ENCODE assay signal across 8 mouse cellular contexts in genomic region chr13:35798645-35799044, GRCm38 (mm10).
A peak's percentile ranks its signal among the peaks of the same experiment; 100 is the strongest.
DNase-seq lines count a peak whose midpoint lies in the region; ATAC-seq and TF ChIP-seq lines count a peak whose summit lies in the region.

No protein-coding gene starts in this region.

- H3K27ac ChIP-seq in left cerebral cortex, adult 2 months, result no peak overlapping the region
- peak overlapping the region; percentile 83 for H3K27ac ChIP-seq in heart, embryonic 13.5 days (replicated peaks)

- TF ChIP-seq CTCF in left cerebral cortex, adult 2 months (IDR thresholded peaks at IDR 0.05), result peak; percentile 58

- H3K36me3 ChIP-seq in heart, embryonic 13.5 days, result peaks cover 4% of the 10 kb centered on the region

- peaks cover 3% of the 10 kb centered on the region; the same call in 1 of the 2 replicates for H3K9me3 ChIP-seq in heart, embryonic 13.5 days

- 43% methylated on average over 9 of the region's 9 CpGs for WGBS in heart, embryonic 13.5 days

- intact Hi-C loops in left cerebral cortex, adult 2 months (cut with DNase I), result no loop called here

- no peak overlapping the region for H3K4me3 ChIP-seq in left cerebral cortex, adult 2 months
- no peak overlapping the region for H3K4me3 ChIP-seq in heart, embryonic 13.5 days

- H3K4me1 ChIP-seq in heart, embryonic 13.5 days, result peaks cover 77% of the 10 kb centered on the region

- DNase-seq in adrenal gland, postnatal 10 days, result peak; percentile 50
- DNase-seq in adrenal gland, adult 2 months, result no peak
- peak; percentile 31 to 41 for DNase-seq in left cerebral cortex, adult 2 months (ENCODE audit: extremely low spot score in 1 of 2, low spot score in 2 of 2)
- DNase-seq in left cerebral cortex, adult 11 months (ENCODE audit: low spot score), result no peak
- DNase-seq in lung, postnatal 10 days, result peak; percentile 54
- DNase-seq in yolk sac, embryonic 10.5 days (ENCODE audit: low spot score), result peak; percentile 7

- H3K27me3 ChIP-seq in heart, embryonic 13.5 days (replicated peaks), result no peaks in the 10 kb centered on the region

- H3K4me2 ChIP-seq in heart, embryonic 13.5 days, result no peak overlapping the region

- ATAC-seq in cerebellum, adult (ENCODE audit: insufficient number of reproducible peaks, low FRiP score, low TSS enrichment), result peak; percentile 53; the same call in 1 of the 2 replicates
- no peak for ATAC-seq in heart, embryonic 13.5 days (ENCODE audit: extremely low read depth, insufficient number of reproducible peaks, low FRiP score, low TSS enrichment)

- H3K9ac ChIP-seq in heart, embryonic 13.5 days, result no peak overlapping the region

Comparison
In these comparisons a context has a peak if more than half of its experiments do, and no peak if none do; other contexts are left out.
1. DNase-seq: peak in adrenal gland, postnatal 10 days (single experiment), left cerebral cortex, adult 2 months (2 of 2), lung, postnatal 10 days (single experiment) and yolk sac, embryonic 10.5 days (single experiment); none in adrenal gland, adult 2 months (single experiment) and left cerebral cortex, adult 11 months (single experiment).